Mouse (Mus musculus) MEL (cell line): ENCODE data around the gene Ston2. TPM values are rescaled to one million over a fixed set of nuclear protein-coding genes. Genes with fewer than 3 reads are reported as not detected.

Experiments
- DNase-seq: peaks from one replicate; pipeline ENCODE4 v3.0.0; 2011; ENCODE audit warnings: low read depth, low spot score
- H3K27ac ChIP-seq: 2 replicates; pipeline ENCODE4 v1.5.1; 2012; ENCODE audit warnings: low read depth, mild to moderate bottlenecking, control low read depth, low read length, moderate library complexity; ENCODE audit not compliant: control insufficient read depth
- H3K27me3 ChIP-seq, 2 experiments: fragments of 150-350 bp in 1 of 2; sonication (generic) in 1 of 2; 2 replicates each; pipeline ENCODE4 v1.6.1; 2012; ENCODE audit warnings: low read length in 2 of 2, mild to moderate bottlenecking in 2 of 2, improper control_type of control experiment in 1 of 2, moderate library complexity in 1 of 2; ENCODE audit not compliant: insufficient read depth in 2 of 2, control insufficient read depth in 1 of 2
- H3K36me3 ChIP-seq, 2 experiments: 2 replicates each; pipeline ENCODE4 v1.6.1; 2012 to 2014; ENCODE audit warnings: low read length in 2 of 2, improper control_type of control experiment in 1 of 2, inconsistent platforms in 1 of 2, mild to moderate bottlenecking in 1 of 2; ENCODE audit not compliant: insufficient read depth in 2 of 2, control insufficient read depth in 1 of 2
- H3K4me1 ChIP-seq, 2 experiments: fragments of 150-350 bp in 1 of 2; sonication (generic) in 1 of 2; 2 replicates each; pipeline ENCODE4 v1.6.1; 2012; ENCODE audit warnings: low read length in 2 of 2, improper control_type of control experiment in 1 of 2, mild to moderate bottlenecking in 1 of 2; ENCODE audit not compliant: insufficient read depth in 2 of 2, control insufficient read depth in 1 of 2
- H3K4me3 ChIP-seq, 2 experiments: fragments of 150-350 bp in 1 of 2; sonication (generic) in 1 of 2; 2 replicates each; pipeline ENCODE4 v1.5.1; 2012; ENCODE audit warnings: low read depth in 2 of 2, low read length in 2 of 2, mild to moderate bottlenecking in 2 of 2, moderate library complexity in 2 of 2, control low read depth in 1 of 2, improper control_type of control experiment in 1 of 2; ENCODE audit not compliant: control insufficient read depth in 1 of 2, insufficient read depth in 1 of 2
- H3K79me2 ChIP-seq: 2 replicates; pipeline ENCODE4 v1.6.1; 2012; ENCODE audit warnings: mild to moderate bottlenecking, low read length, moderate library complexity; ENCODE audit not compliant: control insufficient read depth, poor library complexity, insufficient read depth
- H3K9ac ChIP-seq: 2 replicates; pipeline ENCODE4 v1.6.1; 2012; ENCODE audit warnings: low read depth, mild to moderate bottlenecking, control low read depth, low read length, moderate library complexity; ENCODE audit not compliant: control insufficient read depth, poor library complexity, severe bottlenecking
- H3K9me3 ChIP-seq: fragments of 150-350 bp; sonication (generic); replicated peaks from 2 replicates; pipeline ENCODE4 v1.6.1; 2012; ENCODE audit warnings: mild to moderate bottlenecking, low read length, improper control_type of control experiment, moderate library complexity; ENCODE audit not compliant: insufficient read depth
- CHD2 ChIP-seq: IDR thresholded peaks from 2 replicates; pipeline ENCODE4 v1.6.1; 2011; ENCODE audit warnings: low read length, improper control_type of control experiment
- E2F4 ChIP-seq: IDR thresholded peaks from 2 replicates; pipeline ENCODE4 v1.6.1; 2011; ENCODE audit warnings: low read depth, low read length, improper control_type of control experiment, borderline replicate concordance
- EP300 ChIP-seq, 2 experiments: IDR thresholded peaks; 2 replicates each; pipeline ENCODE4 v1.6.1; 2011; ENCODE audit warnings: improper control_type of control experiment in 2 of 2, low read length in 2 of 2, low read depth in 1 of 2, mild to moderate bottlenecking in 1 of 2
- ETS1 ChIP-seq: IDR thresholded peaks from 2 replicates; pipeline ENCODE4 v1.6.1; 2012; ENCODE audit warnings: low read depth, mild to moderate bottlenecking, inconsistent platforms, low read length, improper control_type of control experiment, moderate library complexity
- JUND ChIP-seq: IDR thresholded peaks from 2 replicates; pipeline ENCODE4 v1.6.1; 2011; ENCODE audit warnings: low read depth, mild to moderate bottlenecking, improper control_type of control experiment, low read length
- KAT2A ChIP-seq: conservative IDR thresholded peaks from 2 replicates; pipeline ENCODE4 v1.6.1; 2012; ENCODE audit warnings: low read depth, low read length, improper control_type of control experiment, inconsistent platforms
- MXI1 ChIP-seq: IDR thresholded peaks from 2 replicates; pipeline ENCODE4 v1.6.1; 2011; ENCODE audit warnings: mild to moderate bottlenecking, low read depth, low read length, improper control_type of control experiment
- MYB ChIP-seq: IDR thresholded peaks from 2 replicates; pipeline ENCODE4 v1.6.1; 2011; ENCODE audit warnings: mild to moderate bottlenecking, low read depth, low read length, improper control_type of control experiment
- NELFE ChIP-seq: IDR thresholded peaks from 2 replicates; pipeline ENCODE4 v1.6.1; 2011; ENCODE audit warnings: low read depth, low read length, improper control_type of control experiment
- RCOR1 ChIP-seq: IDR thresholded peaks from 2 replicates; pipeline ENCODE4 v1.6.1; 2012; ENCODE audit warnings: low read depth, mild to moderate bottlenecking, inconsistent platforms, low read length, improper control_type of control experiment
- SIN3A ChIP-seq: IDR thresholded peaks from 2 replicates; pipeline ENCODE4 v1.6.1; 2012; ENCODE audit warnings: low read length, improper control_type of control experiment, inconsistent platforms
- USF2 ChIP-seq, 2 experiments: IDR thresholded peaks; 2 replicates each; pipeline ENCODE4 v1.6.1; 2011 to 2012; ENCODE audit warnings: improper control_type of control experiment in 2 of 2, low read length in 2 of 2, borderline replicate concordance in 1 of 2, inconsistent platforms in 1 of 2, low read depth in 1 of 2, mild to moderate bottlenecking in 1 of 2; ENCODE audit not compliant: insufficient read depth in 1 of 2
- ZKSCAN1 ChIP-seq: IDR thresholded peaks from 2 replicates; pipeline ENCODE4 v1.6.1; 2012; ENCODE audit warnings: low read depth, mild to moderate bottlenecking, inconsistent platforms, low read length, improper control_type of control experiment, moderate library complexity
- ZMIZ1 ChIP-seq: IDR thresholded peaks from 2 replicates; pipeline ENCODE4 v1.6.1; 2012; ENCODE audit warnings: low read depth, mild to moderate bottlenecking, inconsistent platforms, low read length, improper control_type of control experiment, moderate library complexity
- polyA plus RNA-seq, 2 experiments: library from polyadenylated mRNA; stranded (reverse) in 1 of 2; unstranded in 1 of 2; fragments of >175 nt in 1 of 2; fragments of >200 nt in 1 of 2; gene quantifications; 2 replicates each; pipeline versions ENCODE4 v1.2.1 to v1.2.4; 2012; ENCODE audit warnings: low replicate concordance in 2 of 2, low read depth in 1 of 2; ENCODE audit not compliant: insufficient read length in 2 of 2, insufficient read depth in 1 of 2, missing spikeins in 1 of 2
- total RNA-seq: library from RNA; depleted of rRNA; stranded (reverse); fragments of 300-350 nt; gene quantifications from 2 replicates; pipeline ENCODE4 v1.2.3, GENCODE M21; 2012

Ston2 gene
- total and polyA plus RNA-seq, 3 experiments: not detected

- no peak for DNase-seq
- Histone ChIP-seq H3K27ac (no peak overlapping the region), H3K9ac (no peak overlapping the region)
Measured at GRCm38 (mm10) chr12:91695761-91696160, 92.4 kb downstream of the Ston2 start.

GRCm38 (mm10) chr12:91694748-91695147, 93.4 kb downstream of the Ston2 start:
- TF ChIP-seq MYB (no peak), CHD2 (no peak), USF2 (IDR thresholded peaks at IDR 0.05; ENCODE audit: borderline replicate concordance in 1 of 2, insufficient read depth in 1 of 2, low read depth in 1 of 2, low read length in 2 of 2) (no peak)
- H3K27me3 ChIP-seq: no peaks in the 10 kb centered on the region
- H3K79me2 ChIP-seq: no peaks in the 10 kb centered on the region
- no peak overlapping the region for H3K9ac ChIP-seq
- H3K4me1 ChIP-seq: no peaks in the 10 kb centered on the region
- H3K9me3 ChIP-seq: no peaks in the 10 kb centered on the region
- no peak overlapping the region for H3K4me3 ChIP-seq
- no peak for DNase-seq
- H3K36me3 ChIP-seq: no peaks in the 10 kb centered on the region
- H3K27ac ChIP-seq: no peak overlapping the region

More at GRCm38 (mm10) chr12:91695761-91696160, 92.4 kb downstream of the Ston2 start:
- Histone ChIP-seq H3K27me3 (no peaks in the 10 kb centered on the region), H3K79me2 (no peaks in the 10 kb centered on the region), H3K9me3 (no peaks in the 10 kb centered on the region), H3K36me3 (no peaks in the 10 kb centered on the region), H3K4me1 (no peaks in the 10 kb centered on the region), H3K4me3 (no peak overlapping the region)
- TF ChIP-seq E2F4 (no peak), USF2 (IDR thresholded peaks at IDR 0.05; ENCODE audit: borderline replicate concordance in 1 of 2, insufficient read depth in 1 of 2, low read depth in 1 of 2, low read length in 2 of 2) (no peak), KAT2A (no peak), MYB (no peak), JUND (no peak), MXI1 (no peak), ZKSCAN1 (no peak), NELFE (no peak), ETS1 (no peak), EP300 (IDR thresholded peaks at IDR 0.05; ENCODE audit: low read depth in 1 of 2, low read length in 2 of 2) (no peak), ZMIZ1 (no peak)

GRCm38 (mm10) chr12:91693566-91693965, 94.6 kb downstream of the Ston2 start:
- TF ChIP-seq SIN3A (no peak), RCOR1 (no peak), NELFE (no peak), KAT2A (no peak), E2F4 (no peak)
- Histone ChIP-seq H3K27ac (no peak overlapping the region), H3K4me3 (no peak overlapping the region), H3K9ac (no peak overlapping the region), H3K36me3 (no peaks in the 10 kb centered on the region), H3K27me3 (no peaks in the 10 kb centered on the region), H3K79me2 (no peaks in the 10 kb centered on the region), H3K9me3 (no peaks in the 10 kb centered on the region), H3K4me1 (no peaks in the 10 kb centered on the region)
- DNase-seq: no peak
